Mouse (Mus musculus) limb, embryonic 11.5 days (tissue): Measurements from ENCODE around the gene Fars2. TPM values are rescaled to one million over a fixed set of nuclear protein-coding genes. Genes with fewer than 3 reads are reported as not detected.

ENCODE experiments used
- ATAC-seq: fragments of 200-750 bp; cut with Nextera tagmentation; 2 replicates; pipeline ENCODE4 v1.8.0; 2017; ENCODE audit warnings: low read depth; ENCODE audit not compliant: insufficient number of reproducible peaks, low FRiP score, low TSS enrichment
- DNase-seq: peaks from one replicate; pipeline ENCODE4 v3.0.0-alpha.2; 2015; ENCODE audit warnings: low spot score
- H3K27ac ChIP-seq: fragments of 300-500 bp; sonication (generic); replicated peaks from 2 replicates; pipeline ENCODE4 v1.5.1; 2014; ENCODE audit warnings: low read depth, mild to moderate bottlenecking, low read length
- H3K27me3 ChIP-seq: fragments of 300-500 bp; sonication (generic); 2 replicates; pipeline ENCODE4 v1.6.1; 2014; ENCODE audit warnings: mild to moderate bottlenecking, low read length, mixed read lengths; ENCODE audit not compliant: control insufficient read depth, insufficient read depth
- H3K36me3 ChIP-seq: fragments of 300-500 bp; sonication (generic); 2 replicates; pipeline ENCODE4 v1.6.1; 2014; ENCODE audit warnings: mild to moderate bottlenecking, low read length, moderate library complexity, mixed read lengths; ENCODE audit not compliant: control insufficient read depth, insufficient read depth
- H3K4me1 ChIP-seq: fragments of 300-500 bp; sonication (generic); 2 replicates; pipeline ENCODE4 v1.6.1; 2014; ENCODE audit warnings: low read length, mixed read lengths; ENCODE audit not compliant: control insufficient read depth, insufficient read depth
- H3K4me2 ChIP-seq: fragments of 300-500 bp; sonication (generic); 2 replicates; pipeline ENCODE4 v1.6.1; 2014; ENCODE audit warnings: low read depth, mild to moderate bottlenecking, moderate library complexity; ENCODE audit not compliant: severe bottlenecking
- H3K4me3 ChIP-seq: fragments of 300-500 bp; sonication (generic); 2 replicates; pipeline ENCODE4 v1.5.1; 2014; ENCODE audit warnings: low read depth, low read length
- H3K9ac ChIP-seq: fragments of 300-500 bp; sonication (generic); 2 replicates; pipeline ENCODE4 v1.6.1; 2014; ENCODE audit warnings: mild to moderate bottlenecking, low read length
- H3K9me3 ChIP-seq: fragments of 300-500 bp; sonication (generic); 2 replicates; pipeline ENCODE4 v1.6.1; 2016; ENCODE audit warnings: low read length; ENCODE audit not compliant: control insufficient read depth
- WGBS: fragments of 180-500 bp; shearing (Covaris S2); extraction: QIAGEN DNeasy Blood & Tissue Kit; methylation state at CpG from one replicate; pipeline ENCODE4 v1.1.7; 2014; 5-methylcytosine and 5-hydroxymethylcytosine counted together
- polyA plus RNA-seq: library from polyadenylated mRNA; unstranded; fragments of >200 nt; fragmentation: Nextera tagmentation; extraction: Ambion mirVana; gene quantifications from 2 replicates; pipeline ENCODE4 v1.2.1, GENCODE M21; 2014

Fars2 gene
- polyA plus RNA-seq, 1 experiment from 2014 or later, result 25.9 TPM

GRCm38 (mm10) chr13:36484391-36484790 lies 367.2 kb downstream of the Fars2 start:
- Histone ChIP-seq H3K9me3 (no peaks in the 10 kb centered on the region), H3K4me3 (no peak overlapping the region), H3K27me3 (no peaks in the 10 kb centered on the region), H3K27ac (no peak overlapping the region), H3K9ac (no peak overlapping the region), H3K4me2 (no peak overlapping the region), H3K36me3 (no peaks in the 10 kb centered on the region), H3K4me1 (no peaks in the 10 kb centered on the region)
- ATAC-seq (no peak), DNase-seq (no peak)
- WGBS, result 95% methylated on average over 2 of the region's 2 CpGs

- Histone ChIP-seq H3K27ac (no peak overlapping the region), H3K27me3 (no peaks in the 10 kb centered on the region), H3K4me2 (no peak overlapping the region), H3K36me3 (no peaks in the 10 kb centered on the region), H3K9me3 (no peaks in the 10 kb centered on the region), H3K4me1 (0 out of 2 replicates have a peak, but pooled peaks cover 2% of the 10 kb centered on the region), H3K9ac (no peak overlapping the region), H3K4me3 (no peak overlapping the region)
- no peak for ATAC-seq
- DNase-seq, result no peak
- 94% methylated on average over 11 of the region's 11 CpGs for WGBS
Measured at GRCm38 (mm10) chr13:36486756-36487155, 369.5 kb downstream of the Fars2 start.

DNA sequence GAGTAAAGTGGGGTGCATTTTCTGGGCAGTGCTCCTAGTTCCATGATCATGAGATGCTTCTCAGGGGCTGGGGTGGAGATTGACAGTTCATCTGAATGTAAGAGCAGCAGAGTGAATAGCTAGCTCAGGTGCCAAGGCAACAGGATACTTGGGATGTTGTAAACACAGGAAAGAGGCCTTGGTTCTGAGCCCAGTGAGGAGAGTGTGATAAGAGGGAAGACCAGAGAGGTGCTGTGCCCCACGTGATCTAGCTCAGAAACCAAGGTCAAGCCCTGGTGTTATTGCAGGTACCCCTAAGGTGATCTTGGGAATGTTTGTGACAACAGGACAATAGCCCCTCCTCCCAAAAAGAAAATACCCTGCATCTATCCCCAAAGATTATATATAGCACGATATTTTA lies 372.2 kb downstream of the Fars2 start:
- no peak overlapping the region for H3K4me3 ChIP-seq
- no peaks in the 10 kb centered on the region for H3K36me3 ChIP-seq
- H3K27me3 ChIP-seq, result no peaks in the 10 kb centered on the region
- 0 out of 2 replicates have a peak, but pooled peaks cover 2% of the 10 kb centered on the region for H3K4me1 ChIP-seq
- H3K9me3 ChIP-seq, result no peaks in the 10 kb centered on the region
- ATAC-seq, result no peak
- no peak overlapping the region for H3K9ac ChIP-seq
- H3K4me2 ChIP-seq, result no peak overlapping the region
- 73% methylated on average over 2 of the region's 2 CpGs for WGBS
- no peak for DNase-seq
- H3K27ac ChIP-seq, result no peak overlapping the region

GRCm38 (mm10) chr13:36490612-36491011 lies 373.4 kb downstream of the Fars2 start:
- DNase-seq (no peak), ATAC-seq (no peak)
- Histone ChIP-seq H3K36me3 (no peaks in the 10 kb centered on the region), H3K27me3 (no peaks in the 10 kb centered on the region), H3K4me2 (no peak overlapping the region), H3K9ac (no peak overlapping the region), H3K4me3 (no peak overlapping the region), H3K9me3 (no peaks in the 10 kb centered on the region), H3K27ac (no peak overlapping the region), H3K4me1 (0 out of 2 replicates have a peak, but pooled peaks cover 2% of the 10 kb centered on the region)
- WGBS, result 63% methylated on average over 7 of the region's 7 CpGs

GRCm38 (mm10) chr13:36492397-36492796 lies 375.2 kb downstream of the Fars2 start:
- Histone ChIP-seq H3K9me3 (no peaks in the 10 kb centered on the region), H3K27me3 (no peaks in the 10 kb centered on the region), H3K4me3 (no peak overlapping the region), H3K36me3 (no peaks in the 10 kb centered on the region), H3K4me2 (no peak overlapping the region), H3K9ac (no peak overlapping the region), H3K4me1 (0 out of 2 replicates have a peak, but pooled peaks cover 2% of the 10 kb centered on the region), H3K27ac (no peak overlapping the region)
- no peak for ATAC-seq
- 70% methylated on average over 3 of the region's 3 CpGs for WGBS
- DNase-seq, result no peak

DNA sequence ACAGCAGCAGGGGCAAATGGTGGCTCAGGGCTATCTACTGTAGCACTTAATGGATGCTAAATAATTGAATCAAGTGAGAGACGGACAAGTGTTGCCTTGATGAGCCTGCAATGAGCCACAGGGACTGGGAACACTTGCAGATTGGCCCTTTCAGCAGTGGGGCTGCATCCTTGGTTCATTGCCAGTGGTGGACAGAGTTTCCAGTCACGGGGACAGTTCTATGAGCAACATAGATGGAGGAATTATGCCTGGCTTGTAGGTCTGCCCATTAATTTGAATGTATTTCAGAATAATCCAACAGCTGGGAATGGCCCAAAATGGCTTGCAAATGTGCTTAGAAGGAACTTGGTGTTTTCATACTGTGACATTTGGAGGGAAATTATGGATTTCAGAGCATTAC lies 376.1 kb downstream of the Fars2 start:
- Histone ChIP-seq H3K4me3 (no peak overlapping the region), H3K27me3 (no peaks in the 10 kb centered on the region), H3K36me3 (no peaks in the 10 kb centered on the region), H3K9ac (no peak overlapping the region), H3K4me1 (0 out of 2 replicates have a peak, but pooled peaks cover 2% of the 10 kb centered on the region), H3K9me3 (no peaks in the 10 kb centered on the region), H3K4me2 (no peak overlapping the region), H3K27ac (no peak overlapping the region)
- ATAC-seq, result no peak
- 78% methylated on average over 2 of the region's 2 CpGs for WGBS
- DNase-seq, result no peak

DNA sequence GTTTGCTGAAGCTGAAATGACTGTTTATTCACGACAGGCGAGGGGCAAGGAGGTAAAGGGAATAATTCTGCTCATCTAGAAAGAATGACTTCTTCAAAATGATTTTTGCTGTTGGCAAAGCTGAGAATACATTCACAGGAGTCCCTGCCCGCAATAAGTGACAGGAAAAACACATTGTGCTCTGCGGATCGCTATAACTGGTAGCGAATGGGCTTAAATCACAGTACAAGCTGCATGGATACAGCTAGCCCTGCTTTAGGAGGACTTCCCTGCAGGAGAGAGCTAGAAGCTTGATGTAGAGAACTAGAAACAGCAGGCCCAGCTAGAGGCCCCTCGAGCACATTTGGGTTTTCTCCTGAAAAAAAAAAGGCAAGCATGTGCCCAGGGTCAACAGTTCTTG lies 376.6 kb downstream of the Fars2 start:
- no peaks in the 10 kb centered on the region for H3K36me3 ChIP-seq
- no peak for ATAC-seq
- WGBS, result 83% methylated on average over 7 of the region's 7 CpGs

DNA sequence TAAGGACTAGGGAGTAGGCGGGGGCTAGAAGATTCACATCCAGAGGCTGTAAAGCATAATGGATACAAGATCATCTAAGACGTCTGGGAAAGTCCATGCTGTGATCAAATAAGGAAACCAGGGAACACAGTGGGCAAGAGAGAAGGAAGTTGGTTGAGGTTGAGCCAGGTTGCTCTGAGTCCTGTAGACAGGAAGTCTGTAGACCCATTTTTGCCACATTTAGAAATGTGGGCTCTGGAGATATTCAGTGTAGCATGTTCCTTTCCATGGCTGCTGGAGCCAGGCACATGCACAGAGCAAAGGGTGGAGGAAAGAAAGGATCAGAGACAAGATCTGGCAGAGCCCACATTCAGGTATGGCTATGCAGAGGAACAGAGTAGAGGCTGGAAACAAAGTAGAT lies 378.8 kb downstream of the Fars2 start:
- Histone ChIP-seq H3K9me3 (no peaks in the 10 kb centered on the region), H3K4me2 (no peak overlapping the region), H3K27ac (no peak overlapping the region), H3K4me3 (no peak overlapping the region), H3K27me3 (no peaks in the 10 kb centered on the region), H3K9ac (no peak overlapping the region), H3K36me3 (no peaks in the 10 kb centered on the region), H3K4me1 (no peaks in the 10 kb centered on the region)
- WGBS, result 85% methylated on average over 2 of the region's 2 CpGs
- DNase-seq (no peak), ATAC-seq (no peak)

More for the DNA sequence above, 376.6 kb downstream of the Fars2 start:
- Histone ChIP-seq H3K4me1 (0 out of 2 replicates have a peak, but pooled peaks cover 2% of the 10 kb centered on the region), H3K9ac (no peak overlapping the region), H3K9me3 (no peaks in the 10 kb centered on the region), H3K4me3 (no peak overlapping the region), H3K27me3 (no peaks in the 10 kb centered on the region), H3K27ac (no peak overlapping the region), H3K4me2 (no peak overlapping the region)
- no peak for DNase-seq

GRCm38 (mm10) chr13:36497346-36497745 lies 380.1 kb downstream of the Fars2 start:
- H3K9me3 ChIP-seq, result no peaks in the 10 kb centered on the region
- H3K4me3 ChIP-seq, result no peak overlapping the region
- no peak overlapping the region for H3K27ac ChIP-seq
- 93% methylated on average over 4 of the region's 4 CpGs for WGBS
- H3K36me3 ChIP-seq, result no peaks in the 10 kb centered on the region
- no peaks in the 10 kb centered on the region for H3K4me1 ChIP-seq
- no peak for DNase-seq
- no peak overlapping the region for H3K4me2 ChIP-seq
- no peak overlapping the region for H3K9ac ChIP-seq
- no peak for ATAC-seq
- H3K27me3 ChIP-seq, result no peaks in the 10 kb centered on the region
